Mouse (Mus musculus) kidney, postnatal 0 days (tissue): ENCODE measurements around the gene Pygl. TPM values are rescaled to one million over a fixed set of nuclear protein-coding genes. Genes with fewer than 3 reads are reported as not detected.
A peak's percentile ranks its signal among the peaks of the same experiment; 100 is the strongest.

Experiments
- ATAC-seq: fragments of 200-750 bp; cut with Nextera tagmentation; replicated peaks from 2 replicates; pipeline ENCODE4 v1.8.0; 2017; ENCODE audit warnings: low read depth, moderate number of reproducible peaks, moderate TSS enrichment, moderate library complexity; ENCODE audit not compliant: low FRiP score
- DNase-seq: peaks from one replicate; pipeline ENCODE4 v3.0.0-alpha.2; 2016; ENCODE audit warnings: low spot score
- H3K27ac ChIP-seq: fragments of 300-500 bp; sonication (generic); 2 replicates; pipeline ENCODE4 v1.5.1; 2014; ENCODE audit warnings: mild to moderate bottlenecking
- H3K27me3 ChIP-seq: fragments of 300-500 bp; sonication (generic); 2 replicates; pipeline ENCODE4 v1.6.1; 2014; ENCODE audit warnings: low read length, mixed read lengths; ENCODE audit not compliant: insufficient read depth
- H3K36me3 ChIP-seq: fragments of 300-500 bp; sonication (generic); 2 replicates; pipeline ENCODE4 v1.6.1; 2014; ENCODE audit warnings: low read length, mixed read lengths; ENCODE audit not compliant: insufficient read depth
- H3K4me1 ChIP-seq: fragments of 300-500 bp; sonication (generic); replicated peaks from 2 replicates; pipeline ENCODE4 v1.6.1; 2014; ENCODE audit warnings: antibody characterized with exemption, low read length, mixed read lengths; ENCODE audit not compliant: insufficient read depth
- H3K4me2 ChIP-seq: fragments of 300-500 bp; sonication (generic); 2 replicates; pipeline ENCODE4 v1.6.1; 2014; ENCODE audit warnings: mild to moderate bottlenecking, low read length, moderate library complexity, mixed read lengths
- H3K4me3 ChIP-seq: fragments of 300-500 bp; sonication (generic); replicated peaks from 2 replicates; pipeline ENCODE4 v1.5.1; 2014; ENCODE audit warnings: low read depth, low read length
- H3K9ac ChIP-seq: fragments of 300-500 bp; sonication (generic); 2 replicates; pipeline ENCODE4 v1.6.1; 2014; ENCODE audit warnings: low read depth, low read length
- H3K9me3 ChIP-seq: fragments of 300-500 bp; sonication (generic); replicated peaks from 2 replicates; pipeline ENCODE4 v1.6.1; 2016; ENCODE audit warnings: low read length, inconsistent platforms, mixed read lengths
- CTCF ChIP-seq: IDR thresholded peaks from 2 replicates; pipeline ENCODE4 v1.5.1; 2016; ENCODE audit warnings: antibody characterized with exemption, low read depth, mild to moderate bottlenecking, moderate library complexity
- WGBS: fragments of 180-500 bp; shearing (Covaris S2); extraction: QIAGEN DNeasy Blood & Tissue Kit; methylation state at CpG from one replicate; pipeline ENCODE4 v1.1.7; 2014; 5-methylcytosine and 5-hydroxymethylcytosine counted together
- polyA plus RNA-seq: library from polyadenylated mRNA; unstranded; fragments of >200 nt; fragmentation: Nextera tagmentation; extraction: Ambion mirVana; gene quantifications from 2 replicates; pipeline ENCODE4 v1.2.1, GENCODE M21; 2015

The Pygl gene
- polyA plus RNA-seq, 1 experiment from 2014 or later: 44.2 TPM

DNA sequence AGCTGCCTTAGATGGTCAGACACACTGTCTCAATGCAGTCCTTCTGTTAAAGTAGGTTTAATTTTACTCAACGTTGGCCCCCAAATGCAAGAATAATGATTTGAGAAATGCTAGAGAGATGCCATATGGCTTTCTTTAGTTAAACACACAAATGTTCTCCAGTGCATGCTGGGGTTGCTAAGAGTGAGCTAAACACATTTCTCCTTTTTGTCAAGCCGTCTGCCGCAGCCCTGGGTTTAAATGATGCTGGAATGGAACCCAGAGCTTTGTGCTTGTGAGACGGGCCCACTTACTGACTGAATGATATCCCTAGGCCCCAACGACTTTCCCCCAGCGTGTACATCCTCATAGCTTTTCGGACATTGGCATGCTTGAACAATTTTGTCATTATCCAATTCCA is 11.3 kb upstream of the Pygl start:
- 81% methylated on average over 7 of the region's 7 CpGs for WGBS
- Histone ChIP-seq H3K9me3 (no peaks in the 10 kb centered on the region), H3K27ac (no peak overlapping the region), H3K4me2 (no peak overlapping the region), H3K36me3 (no peaks in the 10 kb centered on the region), H3K27me3 (no peaks in the 10 kb centered on the region), H3K4me3 (no peak overlapping the region), H3K9ac (no peak overlapping the region), H3K4me1 (no peaks in the 10 kb centered on the region)
- DNase-seq (no peak), ATAC-seq (no peak)
- TF ChIP-seq CTCF: no peak

DNA sequence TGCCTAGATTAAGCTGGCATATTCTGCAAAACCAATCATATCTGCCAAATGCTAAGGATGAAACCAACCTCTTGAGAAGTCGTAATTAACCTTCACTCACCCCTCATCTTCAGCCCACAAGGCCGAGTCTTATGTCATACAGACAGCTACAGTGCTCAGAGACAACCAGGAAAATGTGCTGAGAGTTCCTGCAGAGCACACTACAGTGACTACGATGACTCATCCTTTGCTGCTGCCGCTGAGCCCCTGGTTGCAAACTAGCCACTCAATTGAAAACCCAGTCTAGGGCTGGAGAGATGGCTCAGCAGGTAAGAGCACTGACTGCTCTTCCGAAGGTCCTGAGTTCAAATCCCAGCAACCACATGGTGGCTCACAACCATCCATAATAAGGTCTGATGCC is 8.5 kb upstream of the Pygl start:
- Histone ChIP-seq H3K4me3 (no peak overlapping the region), H3K36me3 (no peaks in the 10 kb centered on the region), H3K4me1 (no peaks in the 10 kb centered on the region), H3K27ac (no peak overlapping the region), H3K4me2 (no peak overlapping the region), H3K9me3 (no peaks in the 10 kb centered on the region), H3K27me3 (no peaks in the 10 kb centered on the region), H3K9ac (no peak overlapping the region)
- WGBS: 69% methylated on average over 5 of the region's 5 CpGs
- DNase-seq (no peak), ATAC-seq (no peak)
- no peak for TF ChIP-seq CTCF

DNA sequence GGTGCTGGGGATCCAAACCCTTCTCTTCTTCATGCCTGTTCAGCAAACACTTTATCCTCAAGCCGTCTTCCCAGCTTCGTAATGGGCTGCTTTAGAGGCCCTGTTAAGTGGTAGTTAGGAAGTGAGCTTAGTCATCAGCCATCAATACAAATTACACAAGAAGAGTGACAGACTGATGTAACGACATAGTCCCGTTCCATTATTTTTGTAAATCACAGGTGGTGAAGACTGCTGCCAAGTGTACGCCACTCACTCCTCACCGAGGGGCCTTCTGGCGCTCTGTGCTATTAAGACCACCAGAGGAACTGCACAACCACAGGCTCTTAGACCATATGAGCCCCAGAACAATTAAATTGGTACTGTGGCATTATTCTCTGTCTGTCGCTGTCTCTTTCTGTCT is 7.3 kb upstream of the Pygl start:
- DNase-seq (no peak), ATAC-seq (no peak)
- WGBS: 57% methylated on average over 8 of the region's 8 CpGs
- Histone ChIP-seq H3K4me2 (no peak overlapping the region), H3K9ac (no peak overlapping the region), H3K4me1 (no peaks in the 10 kb centered on the region), H3K27me3 (no peaks in the 10 kb centered on the region), H3K27ac (no peak overlapping the region), H3K4me3 (no peak overlapping the region), H3K9me3 (no peaks in the 10 kb centered on the region), H3K36me3 (no peaks in the 10 kb centered on the region)
- no peak for TF ChIP-seq CTCF

DNA sequence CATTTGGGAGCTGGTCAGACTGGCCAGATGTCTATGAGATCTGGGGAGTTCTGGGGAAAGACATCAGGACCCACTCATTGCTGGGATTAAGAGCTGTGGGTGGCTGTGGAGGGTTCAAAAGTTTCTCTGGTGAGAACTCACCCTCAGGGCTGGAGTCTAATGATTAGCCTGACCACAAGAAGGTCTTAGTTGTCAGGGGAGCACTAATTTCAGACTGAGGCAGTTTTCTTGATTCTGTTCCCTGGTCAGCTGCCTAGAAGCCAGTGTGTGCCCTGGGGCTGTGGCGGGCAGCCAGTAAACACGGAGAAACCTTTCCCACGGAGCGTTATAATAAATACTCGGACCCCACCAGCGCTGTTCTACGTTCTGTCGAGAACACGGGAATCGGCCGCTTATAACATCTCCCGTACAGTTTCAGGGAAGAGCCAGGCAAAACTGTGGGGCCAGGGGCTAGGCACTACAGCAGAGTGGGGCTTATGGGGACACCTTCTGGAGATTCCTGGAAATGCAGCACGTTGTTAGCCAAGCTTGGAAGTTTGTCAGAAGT is 3.7 kb upstream of the Pygl start:
- Histone ChIP-seq H3K4me3 (peak overlapping the region; percentile 12; the same call in 1 of the 2 replicates), H3K36me3 (no peaks in the 10 kb centered on the region), H3K27ac (no peak overlapping the region), H3K9me3 (no peaks in the 10 kb centered on the region), H3K27me3 (no peaks in the 10 kb centered on the region), H3K4me2 (peak overlapping the region; percentile 53), H3K9ac (0 out of 2 replicates have a peak overlapping the region, but pooled peaks have one; percentile 27), H3K4me1 (no peaks in the 10 kb centered on the region)
- DNase-seq: peak; percentile 88
- ATAC-seq: peak; percentile 78
- WGBS: 5% methylated on average over 13 of the region's 13 CpGs
- TF ChIP-seq CTCF: peak; percentile 82

DNA sequence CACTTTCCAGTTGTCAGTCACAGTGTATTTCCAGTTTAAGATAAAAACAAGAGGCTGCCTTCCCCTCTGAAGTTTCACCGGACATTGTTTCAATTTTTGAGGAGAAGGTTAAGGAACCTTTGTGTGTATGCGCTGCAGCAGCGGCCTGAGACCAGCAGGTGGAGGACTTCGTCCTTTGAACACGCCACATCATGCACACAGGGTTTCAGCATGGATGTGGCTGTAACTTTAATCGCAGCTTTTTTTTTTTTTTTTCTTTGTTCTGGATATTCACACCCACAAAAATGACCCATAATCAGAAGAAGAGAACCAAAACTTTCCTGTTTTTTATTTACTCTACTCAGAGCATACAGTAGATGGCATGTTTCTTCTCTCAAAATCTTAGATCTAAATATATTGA is 3.1 kb upstream of the Pygl start:
- TF ChIP-seq CTCF: peak; percentile 89
- DNase-seq (peak; percentile 87), ATAC-seq (peak; percentile 71; the same call in 1 of the 2 replicates)
- Histone ChIP-seq H3K9ac (no peak overlapping the region), H3K27ac (no peak overlapping the region), H3K36me3 (no peaks in the 10 kb centered on the region), H3K4me2 (no peak overlapping the region; the same call in 1 of the 2 replicates), H3K4me1 (no peaks in the 10 kb centered on the region), H3K9me3 (no peaks in the 10 kb centered on the region), H3K27me3 (no peaks in the 10 kb centered on the region), H3K4me3 (no peak overlapping the region)
- WGBS: 10% methylated on average over 6 of the region's 6 CpGs

DNA sequence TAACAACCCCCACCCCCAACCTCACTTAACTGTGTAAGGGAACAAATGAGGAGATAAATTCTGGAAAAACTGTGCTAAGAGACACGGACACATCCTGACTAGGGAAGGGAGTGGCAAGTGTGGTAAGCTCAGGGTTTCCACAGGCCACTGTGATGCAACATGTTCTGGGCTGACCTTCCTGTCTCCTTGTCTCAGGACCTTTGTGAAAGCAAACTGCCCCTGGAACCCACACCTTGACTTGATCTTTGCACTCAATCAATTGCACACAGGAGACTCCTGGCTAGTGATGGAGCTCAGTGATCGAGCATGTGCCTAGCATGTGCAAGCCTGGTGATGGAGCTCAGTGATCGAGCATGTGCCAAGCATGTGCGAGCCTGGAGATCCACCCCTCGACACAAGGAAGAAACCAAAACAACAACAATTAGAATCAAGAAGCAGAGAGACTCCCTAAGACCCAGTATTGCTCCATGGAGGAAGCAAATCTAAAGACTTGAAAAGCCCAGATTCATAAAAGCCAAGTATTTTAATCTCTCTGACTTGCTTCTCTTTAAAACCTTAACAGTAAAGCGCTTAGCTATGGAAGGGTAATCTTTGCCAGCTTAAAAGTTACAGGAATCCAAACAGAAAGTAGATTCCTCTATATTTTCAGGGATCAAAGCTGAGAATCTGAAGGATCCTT is 2.5 kb upstream of the Pygl start:
- Histone ChIP-seq H3K27me3 (no peaks in the 10 kb centered on the region), H3K36me3 (no peaks in the 10 kb centered on the region), H3K4me2 (no peak overlapping the region), H3K4me1 (no peaks in the 10 kb centered on the region), H3K9me3 (no peaks in the 10 kb centered on the region), H3K4me3 (no peak overlapping the region), H3K9ac (no peak overlapping the region), H3K27ac (no peak overlapping the region)
- ATAC-seq (no peak), DNase-seq (no peak)
- 80% methylated on average over 6 of the region's 6 CpGs for WGBS
- TF ChIP-seq CTCF: no peak
